Mouse (Mus musculus): ENCODE measurements around the gene 1600014C23Rik.

Gene 1600014C23Rik

GRCm38 (mm10) chr17:45726249-45726648 lies 7.4 kb downstream of the 1600014C23Rik start:
- DNase-seq (ENCODE audit: low spot score in 2 of 2): peak; percentile 50 to 67

- no peak for DNase-seq (ENCODE audit: low spot score in 2 of 2)
These were observed 9.1 kb downstream of the 1600014C23Rik start for GRCm38 (mm10) chr17:45724574-45724921.

GRCm38 (mm10) chr17:45723732-45724573 lies 9.7 kb downstream of the 1600014C23Rik start:
- DNase-seq (ENCODE audit: low spot score in 2 of 2): peak; percentile 74 to 75

DNA sequence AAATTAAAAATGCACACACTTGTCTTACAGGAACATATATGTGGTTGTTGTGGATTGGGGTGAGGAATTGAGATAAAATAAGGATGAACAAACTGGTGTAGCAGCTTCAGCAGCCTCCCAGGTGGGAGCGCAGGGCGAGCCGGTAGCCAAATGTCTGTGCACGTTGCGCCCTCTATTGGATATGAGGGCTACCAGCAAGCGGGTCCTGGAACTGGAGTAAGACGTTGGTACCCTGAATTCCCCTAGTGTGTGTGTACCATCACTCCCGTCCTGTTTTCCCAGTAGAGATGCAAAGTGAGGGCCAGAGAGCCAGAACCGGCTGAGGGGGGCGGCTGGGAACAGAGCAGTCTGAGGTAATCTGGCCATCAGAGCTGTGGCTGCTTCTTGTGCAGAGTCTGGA lies 15.3 kb downstream of the 1600014C23Rik start:
- DNase-seq (ENCODE audit: low spot score in 2 of 2): peak; percentile 66 to 74

GRCm38 (mm10) chr17:45711525-45711924 lies 22.1 kb downstream of the 1600014C23Rik start:
- no peak for DNase-seq (ENCODE audit: low spot score in 2 of 2)

DNA sequence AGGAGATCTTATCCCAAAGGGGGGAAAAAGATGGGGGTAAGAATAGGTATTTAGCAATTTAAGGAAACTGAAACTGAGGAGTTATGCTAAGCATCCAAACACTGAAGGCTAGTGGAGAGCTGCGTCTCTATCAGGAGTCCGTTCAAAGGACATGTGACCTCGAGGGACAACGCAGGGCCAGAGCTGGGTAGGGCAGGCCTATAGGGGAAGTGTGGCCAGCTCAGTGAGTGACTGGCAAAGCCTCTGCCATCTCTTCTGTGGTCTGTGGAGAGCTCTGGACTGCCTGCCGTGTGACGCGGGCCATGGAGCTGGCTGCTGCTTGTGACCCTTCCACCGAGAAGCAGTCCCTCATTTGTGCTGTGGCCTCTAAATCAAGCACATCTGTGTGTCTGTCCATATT lies 23.2 kb downstream of the 1600014C23Rik start:
- DNase-seq (ENCODE audit: low spot score in 2 of 2): no peak

GRCm38 (mm10) chr17:45709829-45710228 lies 23.8 kb downstream of the 1600014C23Rik start:
- DNase-seq (ENCODE audit: low spot score in 2 of 2): no peak

DNA sequence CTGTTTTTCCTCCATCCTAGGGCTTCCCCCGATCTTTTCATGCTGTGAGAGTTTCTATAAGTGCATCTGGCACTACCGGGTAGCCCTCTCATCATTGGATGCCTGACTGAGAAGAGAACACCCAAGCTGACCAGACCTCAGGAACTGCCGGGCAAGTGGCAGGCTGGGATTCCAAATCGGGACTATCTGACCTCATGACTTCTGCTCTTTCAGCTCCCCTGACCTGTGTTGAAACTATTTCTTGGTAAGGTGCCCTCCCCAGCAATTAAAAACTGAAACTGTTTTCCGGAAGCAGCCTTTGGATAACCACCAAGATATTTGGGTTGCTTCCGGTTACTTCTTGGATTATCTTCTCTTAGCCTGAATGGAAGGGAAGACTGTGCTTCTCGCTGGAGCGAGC lies 25.5 kb downstream of the 1600014C23Rik start:
- DNase-seq (ENCODE audit: low spot score in 2 of 2): no peak

- DNase-seq (ENCODE audit: low spot score in 2 of 2): no peak
These were observed 26.3 kb downstream of the 1600014C23Rik start for GRCm38 (mm10) chr17:45707376-45707775.

- no peak for DNase-seq (ENCODE audit: low spot score in 2 of 2)
These were observed 26.8 kb downstream of the 1600014C23Rik start for GRCm38 (mm10) chr17:45706796-45707195.

DNA sequence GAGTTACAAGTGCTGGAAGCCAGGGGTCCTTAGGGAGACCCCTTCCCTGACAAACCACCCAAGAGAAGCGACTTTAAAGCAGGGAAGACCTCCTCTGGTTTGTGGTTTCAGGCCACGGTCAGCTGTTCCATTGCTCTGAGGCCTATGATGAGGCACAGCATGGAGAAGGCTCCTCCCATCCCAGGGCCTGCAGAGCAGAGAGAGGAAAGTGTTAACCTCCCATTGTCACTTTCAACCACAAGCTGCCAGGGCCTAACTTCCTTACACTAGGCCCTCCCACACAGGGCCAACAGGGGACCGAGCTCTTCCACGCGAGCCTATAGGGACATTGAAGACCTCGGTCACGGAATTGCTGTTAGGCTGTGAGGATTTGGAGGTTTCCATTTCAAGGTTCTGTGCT lies 30.5 kb downstream of the 1600014C23Rik start:
- DNase-seq (ENCODE audit: low spot score in 2 of 2): no peak

GRCm38 (mm10) chr17:45702254-45702653 lies 31.4 kb downstream of the 1600014C23Rik start:
- DNase-seq (ENCODE audit: low spot score in 2 of 2): peak in 1 of 2 experiments; percentile 40

DNA sequence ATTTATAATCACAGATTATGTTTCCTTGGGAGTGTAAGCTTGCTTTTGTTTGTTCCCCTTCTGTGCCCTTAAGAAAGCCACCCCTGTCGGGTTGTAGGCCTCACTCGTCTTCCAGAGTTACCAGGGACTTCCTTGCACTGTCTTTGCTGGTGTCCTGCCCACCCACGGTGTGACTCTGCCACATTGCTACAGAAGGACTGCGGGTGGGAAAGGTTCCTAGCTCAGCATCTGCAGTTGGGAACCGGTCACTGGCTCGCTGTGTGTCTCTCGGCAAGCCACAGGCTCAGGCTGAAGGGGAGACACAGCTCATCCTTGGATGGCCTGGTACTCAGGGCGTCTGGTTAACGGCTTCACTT lies 32.4 kb downstream of the 1600014C23Rik start:
- no peak for DNase-seq (ENCODE audit: low spot score in 2 of 2)

DNA sequence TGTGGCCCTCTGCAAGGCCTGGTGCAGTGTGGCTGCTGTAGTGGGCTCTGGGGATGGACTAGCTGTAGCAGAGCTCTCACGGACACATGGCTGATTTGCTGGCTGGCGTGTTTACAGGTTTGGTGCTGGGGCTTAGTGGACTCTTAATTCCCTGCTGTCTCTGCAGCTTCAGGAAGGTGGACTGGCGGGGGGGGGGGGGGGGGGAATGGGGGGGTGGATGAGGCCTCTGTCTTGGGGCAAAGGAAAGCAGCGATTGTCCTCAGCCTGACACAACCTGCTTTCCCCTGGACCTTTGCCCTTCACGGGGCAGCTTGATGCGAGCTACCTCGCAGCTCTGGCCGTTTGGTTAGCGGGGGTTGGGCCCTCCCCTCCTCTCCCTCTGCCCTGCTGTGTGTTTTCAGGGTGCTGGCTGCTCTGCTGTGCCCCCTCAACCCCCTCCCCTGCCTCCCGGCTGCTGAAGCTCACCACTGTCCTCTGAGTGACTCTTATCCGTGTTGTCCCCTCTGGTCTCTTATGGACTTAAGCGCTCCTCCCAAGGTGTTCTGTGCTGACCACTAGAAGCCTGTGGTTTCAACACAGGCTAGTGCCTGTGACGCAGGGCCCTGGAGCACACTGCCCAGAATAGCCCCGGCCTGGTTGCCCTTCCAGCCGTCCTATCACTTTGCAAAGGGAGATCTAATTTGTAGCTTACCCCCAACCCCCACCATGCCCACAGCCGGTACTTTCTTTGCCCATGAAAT lies 33.0 kb downstream of the 1600014C23Rik start:
- no peak for DNase-seq (ENCODE audit: low spot score in 2 of 2)

DNA sequence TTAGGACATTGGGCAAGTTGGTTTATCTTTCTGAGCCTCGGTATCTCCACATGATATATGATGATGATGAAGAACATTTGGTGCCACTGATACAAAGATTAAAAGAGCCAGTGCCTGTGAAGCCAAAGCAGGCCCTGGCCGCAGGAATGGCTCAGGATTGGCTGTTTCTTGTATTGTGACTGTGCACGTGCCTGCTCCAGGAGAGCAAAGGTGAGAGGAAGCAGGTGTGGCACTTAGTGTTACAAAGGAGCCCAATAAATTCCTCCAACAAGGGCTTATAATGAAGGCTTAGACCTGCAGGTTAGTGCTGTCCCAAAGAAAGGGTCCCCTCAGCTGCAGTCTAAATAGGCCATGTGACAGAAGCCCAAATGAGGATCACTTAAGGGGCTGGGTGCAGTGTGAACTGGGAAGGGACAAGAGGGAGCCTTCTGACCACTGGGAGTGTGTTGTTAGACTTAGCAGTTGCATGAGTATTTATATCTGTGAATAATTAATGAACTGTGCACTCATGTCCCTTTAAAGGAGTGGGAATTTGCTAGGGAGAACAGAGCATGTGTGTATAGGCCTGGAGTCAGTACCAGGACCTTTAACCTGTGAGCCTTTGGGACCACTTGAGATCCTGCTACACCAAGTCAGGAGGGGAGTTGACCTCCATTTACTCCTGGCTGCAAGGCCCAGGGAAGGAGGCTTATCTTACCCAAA lies 34.5 kb downstream of the 1600014C23Rik start:
- DNase-seq (ENCODE audit: low spot score in 2 of 2): no peak

DNA sequence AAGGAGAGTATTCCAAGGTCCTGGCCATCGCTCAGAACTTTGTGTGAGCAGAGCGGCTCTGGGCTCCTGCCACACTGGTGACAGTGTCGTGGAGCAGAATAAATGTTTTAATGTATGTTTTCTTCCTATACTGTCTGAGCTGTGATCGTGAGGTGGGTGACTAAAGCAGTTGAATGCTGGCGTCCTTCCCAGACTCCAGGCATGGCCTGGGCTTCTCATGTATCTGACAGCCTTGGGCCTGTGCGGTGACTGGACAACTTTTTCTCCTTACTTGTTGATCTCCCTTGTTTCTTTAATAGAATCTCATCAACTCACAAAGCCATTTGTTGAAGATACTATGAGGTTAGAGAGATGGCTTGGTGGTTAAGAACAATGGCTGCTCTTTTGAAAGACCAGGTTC lies 35.3 kb downstream of the 1600014C23Rik start:
- DNase-seq (ENCODE audit: low spot score in 2 of 2): no peak

DNA sequence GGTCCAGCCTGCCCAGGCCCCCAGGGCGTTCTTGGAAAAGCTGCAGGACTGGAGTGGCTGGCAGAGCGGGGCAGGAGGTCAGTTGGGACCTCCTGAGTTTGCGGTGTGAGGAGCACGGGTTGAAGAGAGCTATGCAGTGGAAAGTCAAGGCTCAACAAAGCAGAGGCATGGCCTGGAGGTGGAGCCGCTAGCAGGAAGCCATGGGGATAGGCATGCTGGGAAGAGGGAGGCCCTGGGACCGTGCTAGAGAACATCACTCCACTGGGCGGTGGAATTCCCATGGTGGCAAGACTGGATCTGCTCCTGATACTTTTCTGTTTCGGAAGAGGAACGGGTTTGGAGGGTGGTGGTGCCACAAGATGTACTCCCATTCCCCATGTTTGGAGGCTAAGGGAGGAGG lies 36.7 kb downstream of the 1600014C23Rik start:
- no peak for DNase-seq (ENCODE audit: low spot score in 2 of 2)

DNA sequence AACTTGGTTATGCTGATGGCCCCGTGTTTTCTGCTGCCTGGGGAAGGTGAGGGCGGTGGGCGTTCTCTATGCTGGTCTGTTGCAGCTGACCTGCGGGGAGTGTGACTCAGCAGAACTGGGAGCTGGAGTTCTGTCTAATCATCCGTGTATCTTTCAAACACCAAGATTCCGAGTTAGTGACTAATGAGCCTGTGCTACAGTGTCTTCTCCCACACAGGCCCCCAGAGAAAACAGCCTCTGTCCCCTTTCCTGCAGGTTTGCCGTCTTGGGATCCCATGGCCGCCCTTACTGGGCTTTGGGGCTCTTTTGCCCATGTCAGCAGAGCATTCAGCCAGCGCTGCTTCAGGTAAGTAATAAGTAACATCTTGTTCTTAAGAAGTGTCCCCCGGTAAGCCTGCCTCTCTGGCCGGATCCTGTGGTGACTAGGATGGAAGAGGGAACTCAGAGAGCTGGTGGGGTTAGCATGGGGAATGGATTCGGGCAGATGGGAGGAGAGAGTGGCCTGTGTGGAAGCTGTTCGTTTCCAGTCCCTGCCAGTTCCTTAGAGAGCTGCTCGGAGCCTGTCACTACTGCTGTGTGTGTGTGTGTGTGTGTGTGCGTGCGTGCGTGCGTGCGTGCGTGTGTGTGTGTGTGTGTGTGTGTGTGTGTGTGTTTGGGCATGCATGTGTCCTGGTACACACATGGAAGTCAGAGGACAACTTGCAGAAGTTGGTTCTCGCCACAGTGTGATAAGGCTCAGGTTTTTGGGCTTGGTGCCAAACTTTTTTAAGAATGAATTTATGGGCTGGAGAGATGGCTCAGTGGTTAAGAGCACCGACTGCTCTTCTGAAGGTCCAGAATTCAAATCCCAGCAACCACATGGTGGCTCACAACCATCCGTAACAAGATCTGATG lies 38.2 kb downstream of the 1600014C23Rik start:
- DNase-seq (ENCODE audit: low spot score in 2 of 2): no peak

GRCm38 (mm10) chr17:45693812-45694565 lies 39.7 kb downstream of the 1600014C23Rik start:
- no peak for DNase-seq (ENCODE audit: low spot score in 2 of 2)

DNA sequence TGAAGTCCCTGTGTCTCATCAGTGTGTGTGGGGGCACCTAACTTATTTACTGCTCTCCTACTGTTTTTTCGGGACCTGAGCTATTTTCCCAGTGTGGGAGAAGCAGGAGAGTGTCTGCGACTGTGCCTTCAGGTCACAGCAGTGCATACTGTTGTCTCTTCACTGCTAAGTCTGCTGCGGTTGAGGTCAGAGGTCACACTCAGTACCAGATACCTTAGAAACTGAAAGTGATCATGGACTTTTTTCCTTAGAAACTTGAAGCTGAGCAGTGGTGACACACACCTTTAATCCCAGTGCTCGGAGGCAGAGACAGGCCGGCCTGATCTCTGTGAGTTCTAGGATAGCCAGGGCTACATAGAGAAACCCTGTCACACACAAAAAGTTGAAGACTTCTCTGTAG lies 41.5 kb downstream of the 1600014C23Rik start:
- DNase-seq (ENCODE audit: low spot score in 2 of 2): no peak

DNA sequence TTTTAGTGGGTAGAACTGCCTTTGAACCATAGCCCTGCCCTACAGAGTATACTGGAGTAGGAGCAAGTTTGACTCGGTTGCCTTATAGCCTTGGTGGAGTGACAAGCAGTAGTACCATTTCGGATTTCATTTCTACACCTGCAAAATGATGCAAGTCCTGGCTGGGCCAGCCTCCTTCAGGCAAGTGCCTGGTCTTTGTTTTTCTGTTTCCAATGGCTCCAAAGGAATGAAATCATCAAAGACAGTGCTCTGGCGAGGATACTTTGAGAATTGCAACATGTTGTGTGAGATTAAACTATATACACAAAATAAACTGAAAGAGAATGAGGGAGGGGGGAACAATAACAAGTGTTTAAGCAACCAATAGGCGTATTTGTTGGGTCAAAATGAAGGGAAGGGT lies 43.6 kb downstream of the 1600014C23Rik start:
- DNase-seq (ENCODE audit: low spot score in 2 of 2): no peak

Data from urinary bladder, postnatal 36 days (tissue).